Mouse (Mus musculus) G1E (cell line): ENCODE measurements around the gene Mef2d.

ENCODE experiments used
- CTCF ChIP-seq: IDR thresholded peaks from 2 replicates; pipeline ENCODE4 v1.5.1; 2012; ENCODE audit warnings: low read depth, low read length, inconsistent platforms, mixed read lengths
- GATA1 ChIP-seq: IDR thresholded peaks from 2 replicates; pipeline ENCODE4 v1.6.1; 2012; ENCODE audit warnings: borderline replicate concordance, low read length, inconsistent platforms, mixed read lengths
- POLR2AphosphoS5 ChIP-seq: IDR thresholded peaks from 2 replicates; pipeline ENCODE4 v1.6.1; 2012; ENCODE audit warnings: low read depth, low read length, inconsistent platforms; ENCODE audit not compliant: insufficient replicate concordance
- TAL1 ChIP-seq: conservative IDR thresholded peaks from 2 replicates; pipeline ENCODE4 v1.6.1; 2012; ENCODE audit warnings: low read depth, low read length, inconsistent platforms, mixed read lengths

- no peak for TF ChIP-seq CTCF
- no peak for TF ChIP-seq TAL1
- TF ChIP-seq POLR2AphosphoS5 = no peak
- TF ChIP-seq GATA1 = no peak
Observed at GRCm38 (mm10) chr3:88199541-88200110, 57.5 kb downstream of the Mef2d start.
